Mouse (Mus musculus): ENCODE measurements at regions not wholly inside any gene's neighbourhood (a gene's known extent, or its start where the extent isn't known, plus 50 kb on each side); places are given as distances from the start of the nearest gene placed in this dataset.

DNA sequence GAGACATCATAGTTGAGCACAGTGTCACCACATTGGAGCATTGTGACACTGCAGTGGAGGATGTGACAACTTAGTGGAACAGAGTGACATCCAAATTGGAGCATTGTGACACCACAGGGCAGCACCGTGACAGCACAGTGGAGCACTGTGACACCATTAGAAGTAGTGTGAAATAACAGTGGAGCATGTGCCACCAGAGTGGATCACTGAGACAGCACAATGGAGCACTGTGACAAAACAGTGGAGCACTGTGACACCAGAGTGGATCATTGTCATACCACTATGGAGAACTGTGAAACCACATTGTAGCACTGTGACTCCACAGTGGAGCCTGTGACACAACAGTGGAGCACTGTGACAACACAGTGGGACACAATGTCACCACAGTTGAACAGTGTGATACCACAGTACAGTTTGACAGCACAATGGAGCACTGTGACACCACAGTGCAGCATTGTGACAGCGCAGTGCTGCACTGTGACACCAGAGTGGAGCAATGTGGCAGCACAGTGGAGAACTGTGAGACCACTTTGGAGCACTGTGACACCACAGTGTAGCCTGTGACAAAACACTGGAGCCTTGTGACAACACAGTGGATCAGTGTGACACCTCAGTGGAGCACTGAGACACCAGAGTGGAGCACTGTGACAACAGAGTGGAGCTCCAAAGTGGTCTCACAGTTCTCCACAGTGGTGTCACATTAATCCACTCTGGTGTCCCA lies 113.5 kb upstream of the Vmn1r2 start:
- TF ChIP-seq CTCF (IDR thresholded peaks at IDR 0.05; ENCODE audit: control insufficient read depth, insufficient read depth, low read length): no peak
- no peak for TF ChIP-seq POLR2A (IDR thresholded peaks at IDR 0.05; ENCODE audit: borderline replicate concordance, control insufficient read depth, low read depth, low read length)

Data from bone marrow, adult 2 months (tissue).